Mouse (Mus musculus): ENCODE measurements around the gene Pla2g15. TPM values are rescaled to one million over a fixed set of nuclear protein-coding genes. Genes with fewer than 3 reads are reported as not detected.

Pla2g15 gene
- polyA plus RNA-seq, 1 experiment from 2014 or later: 24.5 TPM

Other genes starting within 250 kb of the Pla2g15 start
- 10.6 and 10.8 TPM in 2 replicates for gene Pskh1, start 250.0 kb upstream of the Pla2g15 start, polyA plus RNA-seq (2015; fragmentation: Nextera tagmentation; extraction: Ambion mirVana)
- gene Ctrl, start 216.5 kb upstream of the Pla2g15 start, polyA plus RNA-seq (2015; fragmentation: Nextera tagmentation; extraction: Ambion mirVana): 4.5 and 4.9 TPM in 2 replicates
- gene Psmb10, start 212.0 kb upstream of the Pla2g15 start, polyA plus RNA-seq (2015; fragmentation: Nextera tagmentation; extraction: Ambion mirVana): 59.6 and 71.2 TPM in 2 replicates
- 1.3 and 3.0 TPM in 2 replicates for gene Lcat, start 207.0 kb upstream of the Pla2g15 start, polyA plus RNA-seq (2015; fragmentation: Nextera tagmentation; extraction: Ambion mirVana)
- 7.6 and 10.6 TPM in 2 replicates for gene Slc12a4, start 184.3 kb upstream of the Pla2g15 start, polyA plus RNA-seq (2015; fragmentation: Nextera tagmentation; extraction: Ambion mirVana)
- not detected in 2 replicates for gene Dpep3, start 171.0 kb upstream of the Pla2g15 start, polyA plus RNA-seq (2015; fragmentation: Nextera tagmentation; extraction: Ambion mirVana)
- gene Dus2, start 159.1 kb upstream of the Pla2g15 start, polyA plus RNA-seq (2015; fragmentation: Nextera tagmentation; extraction: Ambion mirVana): 29.4 and 29.8 TPM in 2 replicates
- gene Dpep2nb, start 144.4 kb upstream of the Pla2g15 start, polyA plus RNA-seq (2015; fragmentation: Nextera tagmentation; extraction: Ambion mirVana): 0.25 TPM in 1 of 2 replicates, not detected in the other
- 20.3 and 21.5 TPM in 2 replicates for gene Ddx28, start 138.5 kb upstream of the Pla2g15 start, polyA plus RNA-seq (2015; fragmentation: Nextera tagmentation; extraction: Ambion mirVana)
- gene Nfatc3, start 91.6 kb upstream of the Pla2g15 start, polyA plus RNA-seq (2015; fragmentation: Nextera tagmentation; extraction: Ambion mirVana): 2.1 and 3.2 TPM in 2 replicates
- gene Esrp2, start 13.4 kb upstream of the Pla2g15 start, polyA plus RNA-seq (2015; fragmentation: Nextera tagmentation; extraction: Ambion mirVana): 0.14 and 0.29 TPM in 2 replicates
- gene Slc7a6, start 18.5 kb downstream of the Pla2g15 start, polyA plus RNA-seq (2015; fragmentation: Nextera tagmentation; extraction: Ambion mirVana): 41.8 and 53.5 TPM in 2 replicates
- gene Slc7a6os, start 60.5 kb downstream of the Pla2g15 start, polyA plus RNA-seq (2015; fragmentation: Nextera tagmentation; extraction: Ambion mirVana): 30.8 and 33.1 TPM in 2 replicates
- 60.9 and 61.5 TPM in 2 replicates for gene Prmt7, start 60.5 kb downstream of the Pla2g15 start, polyA plus RNA-seq (2015; fragmentation: Nextera tagmentation; extraction: Ambion mirVana)
- 69.6 and 76.2 TPM in 2 replicates for gene Smpd3, start 187.6 kb downstream of the Pla2g15 start, polyA plus RNA-seq (2015; fragmentation: Nextera tagmentation; extraction: Ambion mirVana)